ENCODE assay signal across 23 mouse cellular contexts in genomic region chr10:21207378-21207777, GRCm38 (mm10).
"Had no signal": no experiment of that assay in that cellular context is flagged by ENCODE, and none has a peak within 500 bp of the region (broad histone marks: within the 10 kb centered on the region; RNA-seq: fewer than 3 reads in every experiment).

No protein-coding gene starts in this region.

- ATAC-seq: intestine, embryonic 15.5 days; liver, postnatal 0 days; lung, postnatal 0 days had no signal

- H3K27me3 ChIP-seq: intestine, embryonic 15.5 days; limb, embryonic 12.5 days; limb, embryonic 15.5 days had no signal

- H3K4me2 ChIP-seq: intestine, embryonic 15.5 days; limb, embryonic 12.5 days; limb, embryonic 15.5 days; liver, embryonic 11.5 days; lung, embryonic 14.5 days; midbrain, embryonic 11.5 days had no signal

- H3K27ac ChIP-seq: intestine, embryonic 15.5 days; kidney, postnatal 0 days; left cerebral cortex, adult 2 months; limb, embryonic 12.5 days; limb, embryonic 15.5 days; liver, embryonic 14.5 days; macrophage; stomach, postnatal 0 days had no signal

- H3K4me1 ChIP-seq: intestine, embryonic 15.5 days; limb, embryonic 12.5 days; limb, embryonic 15.5 days had no signal

- H3K9ac ChIP-seq: intestine, embryonic 15.5 days; limb, embryonic 12.5 days; limb, embryonic 15.5 days; liver, embryonic 14.5 days; liver, postnatal 0 days; lung, embryonic 14.5 days had no signal

- H3K9me3 ChIP-seq: intestine, embryonic 15.5 days; limb, embryonic 12.5 days; limb, embryonic 15.5 days had no signal

- DNase-seq: kidney, adult 11 months; kidney, adult 9 months; kidney, postnatal 36 days; layer of hippocampus, postnatal 36 days; left cerebral cortex, postnatal 4 days; liver, postnatal 0 days; lung, embryonic 14.5 days; midbrain, embryonic 14.5 days; right cerebral cortex, adult 18-20 months; right cerebral cortex, postnatal 14 days; right cerebral cortex, postnatal 4 days; thymus, postnatal 25 days had no signal

- H3K36me3 ChIP-seq: intestine, embryonic 15.5 days; limb, embryonic 12.5 days; limb, embryonic 15.5 days had no signal

- H3K4me3 ChIP-seq: intestine, embryonic 15.5 days; left cerebral cortex, adult 2 months; limb, embryonic 12.5 days; limb, embryonic 15.5 days had no signal
